ENCODE assay signal across 8 mouse cellular contexts in the genomic region with DNA sequence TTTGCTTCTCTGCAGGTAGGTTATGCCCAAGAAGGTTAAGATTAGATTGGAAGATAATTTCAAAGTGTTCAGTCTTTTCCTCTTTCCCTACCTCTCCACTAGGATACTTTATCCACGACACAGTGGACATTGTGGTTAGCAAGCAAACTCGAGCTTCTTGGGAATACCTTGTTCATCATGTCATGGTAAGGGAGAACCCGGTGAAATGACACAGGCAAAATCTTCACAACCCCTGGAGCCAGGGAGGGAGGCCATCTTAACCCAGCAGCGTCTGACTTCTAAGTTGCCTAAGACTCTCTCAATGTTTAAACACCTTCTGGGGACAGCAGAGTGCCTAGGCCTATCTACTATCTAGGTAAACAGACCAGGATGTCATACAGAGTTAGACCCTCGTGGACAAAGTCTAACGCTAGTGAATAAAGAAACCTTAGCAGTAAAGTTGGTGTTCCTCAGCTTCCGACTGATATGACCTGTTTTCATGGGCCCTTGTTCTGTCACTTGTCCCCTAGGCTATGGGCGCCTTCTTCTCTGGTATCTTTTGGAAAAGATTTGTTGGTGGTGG. TPM values are rescaled to one million over a fixed set of nuclear protein-coding genes. Genes with fewer than 3 reads are reported as not detected.
A peak's percentile ranks its signal among the peaks of the same experiment; 100 is the strongest.
DNase-seq lines count a peak whose midpoint lies in the region; TF ChIP-seq lines count a peak whose summit lies in the region.

No protein-coding gene starts in this region.

- H3K4me3 ChIP-seq in gastrocnemius, adult 2 months: peak overlapping the region; percentile 92
- H3K4me3 ChIP-seq in ES-Bruce4 (ENCODE audit: low read depth, low read length) (peak overlapping the region; percentile 82), macrophage (ENCODE audit: inconsistent target) (0 out of 2 replicates have a peak overlapping the region, but pooled peaks have one; percentile 12)
- H3K4me3 ChIP-seq in hindbrain, embryonic 10.5 days: peak overlapping the region; percentile 62

- H3K9me3 ChIP-seq in ES-Bruce4 (replicated peaks; ENCODE audit: control insufficient read depth, insufficient read depth, low read length, poor library complexity, severe bottlenecking): no peaks in the 10 kb centered on the region
- H3K9me3 ChIP-seq in hindbrain, embryonic 10.5 days: no peaks in the 10 kb centered on the region

- no peak for TF ChIP-seq CTCF in gastrocnemius, adult 2 months (IDR thresholded peaks at IDR 0.05)
- TF ChIP-seq CTCF in ES-Bruce4 (IDR thresholded peaks at IDR 0.05; ENCODE audit: low read depth, low read length): no peak

- peaks cover 39% of the 10 kb centered on the region for H3K36me3 ChIP-seq in ES-Bruce4 (ENCODE audit: control insufficient read depth, insufficient read depth, low read length, poor library complexity, severe bottlenecking)
- peaks cover 42% of the 10 kb centered on the region for H3K36me3 ChIP-seq in hindbrain, embryonic 10.5 days
- H3K36me3 ChIP-seq in macrophage (ENCODE audit: inconsistent target): peaks cover 11% of the 10 kb centered on the region; the same call in 1 of the 2 replicates

- no peak for TF ChIP-seq EP300 in ES-Bruce4 (IDR thresholded peaks at IDR 0.05; ENCODE audit: insufficient read depth, low read depth, low read length)

- H3K9ac ChIP-seq in ES-Bruce4 (ENCODE audit: low read depth, poor library complexity, severe bottlenecking): peak overlapping the region; percentile 89

- intact Hi-C loops in gastrocnemius, adult 2 months (cut with DNase I): loop anchor here (5.0 kb wide), 2 partner anchors 142 to 197 kb away; a partner anchor contains a TSS

- WGBS in hindbrain, embryonic 10.5 days: 31% methylated on average over 8 of the region's 8 CpGs
- 64% methylated on average over 8 of the region's 8 CpGs for WGBS in macrophage (ENCODE audit: missing documents)

- peaks cover 23% of the 10 kb centered on the region for H3K79me2 ChIP-seq in macrophage (ENCODE audit: inconsistent target)

- no peak for TF ChIP-seq POLR2A in ES-Bruce4 (IDR thresholded peaks at IDR 0.05; ENCODE audit: insufficient read depth, low read length)

- no peaks in the 10 kb centered on the region for H3K27me3 ChIP-seq in ES-Bruce4 (ENCODE audit: control insufficient read depth, insufficient read depth, low read length, poor library complexity, severe bottlenecking)
- no peaks in the 10 kb centered on the region for H3K27me3 ChIP-seq in hindbrain, embryonic 10.5 days (ENCODE audit: insufficient read depth, poor library complexity, severe bottlenecking)

- no peak for DNase-seq in gastrocnemius, adult 2 months
- no peak for DNase-seq in gastrocnemius, adult 8-10 months (ENCODE audit: low spot score in 2 of 2)
- no peak for DNase-seq in hindbrain, embryonic 10.5 days (ENCODE audit: low spot score)
- DNase-seq in urinary bladder, postnatal 25 days (ENCODE audit: low spot score): no peak
- no peak for DNase-seq in urinary bladder, adult 2 months (ENCODE audit: low spot score)
- no peak for DNase-seq in thymus, postnatal 25 days

- no peaks in the 10 kb centered on the region for H3K4me1 ChIP-seq in ES-Bruce4 (ENCODE audit: control insufficient read depth, insufficient read depth, low read length)
- H3K4me1 ChIP-seq in hindbrain, embryonic 10.5 days (replicated peaks): peaks cover 70% of the 10 kb centered on the region

- peak overlapping the region; percentile 87; the same call in 1 of the 2 replicates for H3K27ac ChIP-seq in gastrocnemius, adult 2 months
- peak overlapping the region; percentile 90 for H3K27ac ChIP-seq in ES-Bruce4 (ENCODE audit: insufficient read depth, low read length)
- H3K27ac ChIP-seq in hindbrain, embryonic 10.5 days: no peak overlapping the region
- H3K27ac ChIP-seq in macrophage: no peak overlapping the region

RNA-seq across cellular contexts. Expression of a gene that starts 3.0 kb away (rescaled TPM):
- total RNA-seq in gastrocnemius, adult 2 months (2021): 1 to 10 TPM; 1.3 to 1.7 TPM
- 1 to 10 TPM in 1 of 4 experiments, under 1 TPM in 3; 0.56 to 1.7 (median 0.64) TPM for total RNA-seq in gastrocnemius, adult 8-10 months (2022)
- 12.2 and 13.2 TPM in 2 replicates for polyA plus RNA-seq in ES-Bruce4 (2011; ENCODE audit: insufficient read depth, insufficient read length, low read depth, missing spikeins)
- 7.0 and 8.9 TPM in 2 replicates for polyA plus RNA-seq in hindbrain, embryonic 10.5 days (2016; fragmentation: Nextera tagmentation; extraction: Ambion mirVana)
- 10 to 100 TPM in 1 of 26 experiments, 1 to 10 TPM in 25; 1.3 to 10.0 (median 5.1) TPM for total RNA-seq in macrophage (2018; cell fraction: chromatin; rRNA removed)
- 1 to 10 TPM in 3 of 26 experiments, under 1 TPM in 23; 0.09 to 1.3 (median 0.41) TPM for total RNA-seq in macrophage (2018; cell fraction: cytosol; rRNA removed)
- total RNA-seq in macrophage (2018; cell fraction: nucleus; rRNA removed): 1 to 10 TPM; 1.4 to 9.8 (median 3.1) TPM
- polyA plus RNA-seq in macrophage (2018): 0.76 to 1.4 TPM (median 1.1 TPM) in 3 replicates
- 24.1 and 33.5 TPM in 2 replicates for polyA plus RNA-seq in urinary bladder, adult 2 months (2012; rRNA removed)

RNA-seq across cellular contexts. Expression of a gene that starts 3.0 kb away (rescaled TPM):
- under 1 TPM; 0.36 to 0.75 TPM for total RNA-seq in gastrocnemius, adult 2 months (2021)
- under 1 TPM; 0.19 to 0.73 (median 0.50) TPM for total RNA-seq in gastrocnemius, adult 8-10 months (2022)
- polyA plus RNA-seq in ES-Bruce4 (2011; ENCODE audit: insufficient read depth, insufficient read length, low read depth, missing spikeins) (18.1 and 20.0 TPM in 2 replicates), macrophage (2018) (0.89 to 2.2 TPM (median 1.7 TPM) in 3 replicates)
- 11.3 and 12.1 TPM in 2 replicates for polyA plus RNA-seq in hindbrain, embryonic 10.5 days (2016; fragmentation: Nextera tagmentation; extraction: Ambion mirVana)
- 1 to 10 TPM; 1.5 to 9.9 (median 3.2) TPM for total RNA-seq in macrophage (2018; cell fraction: chromatin; rRNA removed)
- 1 to 10 TPM in 12 of 26 experiments, under 1 TPM in 14; 0.55 to 1.6 (median 0.95) TPM for total RNA-seq in macrophage (2018; cell fraction: cytosol; rRNA removed)
- 1 to 10 TPM in 24 of 26 experiments, under 1 TPM in 2; 0.47 to 9.1 (median 2.0) TPM for total RNA-seq in macrophage (2018; cell fraction: nucleus; rRNA removed)
- 14.4 and 19.7 TPM in 2 replicates for polyA plus RNA-seq in urinary bladder, adult 2 months (2012; rRNA removed)

RNA-seq across cellular contexts. Expression of a gene that starts 3.9 kb away (rescaled TPM):
- total RNA-seq in gastrocnemius, adult 2 months (2021): 100 to 1,000 TPM; 760 to 970 TPM
- total RNA-seq in gastrocnemius, adult 8-10 months (2022): 100 to 1,000 TPM; 671 to 835 (median 744) TPM
- polyA plus RNA-seq in ES-Bruce4 (2011; ENCODE audit: insufficient read depth, insufficient read length, low read depth, missing spikeins) (2,740 and 2,914 TPM in 2 replicates), macrophage (2018) (1,342 to 2,240 TPM (median 1,907 TPM) in 3 replicates)
- polyA plus RNA-seq in hindbrain, embryonic 10.5 days (2016; fragmentation: Nextera tagmentation; extraction: Ambion mirVana): 1,007 and 1,099 TPM in 2 replicates
- 100 to 1,000 TPM in 1 of 26 experiments, 10 to 100 TPM in 24, 1 to 10 TPM in 1; 9.7 to 338 (median 26.6) TPM for total RNA-seq in macrophage (2018; cell fraction: chromatin; rRNA removed)
- total RNA-seq in macrophage (2018; cell fraction: cytosol; rRNA removed): 1,000 to 10,000 TPM in 18 of 26 experiments, 100 to 1,000 TPM in 8; 835 to 2,671 (median 1,320) TPM
- 100 to 1,000 TPM in 25 of 26 experiments, 10 to 100 TPM in 1; 95.2 to 281 (median 157) TPM for total RNA-seq in macrophage (2018; cell fraction: nucleus; rRNA removed)
- polyA plus RNA-seq in urinary bladder, adult 2 months (2012; rRNA removed): 2,424 and 3,048 TPM in 2 replicates

RNA-seq across cellular contexts. Expression of a gene that starts 8.7 kb away (rescaled TPM):
- total RNA-seq in gastrocnemius, adult 2 months (2021): 1 to 10 TPM; 3.3 to 4.6 TPM
- 1 to 10 TPM; 1.6 to 5.5 (median 3.4) TPM for total RNA-seq in gastrocnemius, adult 8-10 months (2022)
- polyA plus RNA-seq in ES-Bruce4 (2011; ENCODE audit: insufficient read depth, insufficient read length, low read depth, missing spikeins) (33.1 and 36.1 TPM in 2 replicates), macrophage (2018) (8.9 to 23.0 TPM (median 16.1 TPM) in 3 replicates)
- 71.8 and 80.5 TPM in 2 replicates for polyA plus RNA-seq in hindbrain, embryonic 10.5 days (2016; fragmentation: Nextera tagmentation; extraction: Ambion mirVana)
- 10 to 100 TPM in 12 of 26 experiments, 1 to 10 TPM in 14; 3.0 to 27.1 (median 7.6) TPM for total RNA-seq in macrophage (2018; cell fraction: chromatin; rRNA removed)
- 10 to 100 TPM in 13 of 26 experiments, 1 to 10 TPM in 13; 3.8 to 19.3 (median 10.0) TPM for total RNA-seq in macrophage (2018; cell fraction: cytosol; rRNA removed)
- 10 to 100 TPM in 9 of 26 experiments, 1 to 10 TPM in 15, under 1 TPM in 2; 0.62 to 23.2 (median 6.5) TPM for total RNA-seq in macrophage (2018; cell fraction: nucleus; rRNA removed)
- polyA plus RNA-seq in urinary bladder, adult 2 months (2012; rRNA removed): 66.7 and 79.2 TPM in 2 replicates

RNA-seq across cellular contexts. Expression of a gene that starts 13.7 kb away (rescaled TPM):
- under 1 TPM in 1 of 2 experiments, not detected in 1; 0.81 TPM for total RNA-seq in gastrocnemius, adult 2 months (2021)
- total RNA-seq in gastrocnemius, adult 8-10 months (2022): under 1 TPM; 0.34 to 0.88 (median 0.52) TPM
- 6.1 and 7.6 TPM in 2 replicates for polyA plus RNA-seq in ES-Bruce4 (2011; ENCODE audit: insufficient read depth, insufficient read length, low read depth, missing spikeins)
- polyA plus RNA-seq in hindbrain, embryonic 10.5 days (2016; fragmentation: Nextera tagmentation; extraction: Ambion mirVana): 1.6 and 1.8 TPM in 2 replicates
- total RNA-seq in macrophage (2018; cell fraction: chromatin; rRNA removed): under 1 TPM in 1 of 26 experiments, not detected in 25; 0.98 TPM
- total RNA-seq in macrophage (2018; cell fraction: cytosol; rRNA removed): under 1 TPM in 17 of 26 experiments, not detected in 9; 0.14 to 0.30 (median 0.23) TPM
- total RNA-seq in macrophage (2018; cell fraction: nucleus; rRNA removed): under 1 TPM in 1 of 26 experiments, not detected in 25; 0.60 TPM
- 0.16 to 0.43 TPM in 2 of 3 replicates, not detected in the other for polyA plus RNA-seq in macrophage (2018)
- 3.0 and 3.4 TPM in 2 replicates for polyA plus RNA-seq in urinary bladder, adult 2 months (2012; rRNA removed)

Comparison
In these comparisons a context has a peak if more than half of its experiments do, and no peak if none do; other contexts are left out.
1. H3K27ac ChIP-seq: peak in gastrocnemius, adult 2 months (single experiment) and ES-Bruce4 (single experiment); none in hindbrain, embryonic 10.5 days (single experiment) and macrophage (single experiment).
2. H3K4me3 ChIP-seq: peak in every context shown above with its lines; median percentile 92 in gastrocnemius, adult 2 months; 82 in ES-Bruce4; 62 in hindbrain, embryonic 10.5 days; 12 in macrophage.